Mouse (Mus musculus): ENCODE results near the gene Atp6v1b1. TPM values are rescaled to one million over a fixed set of nuclear protein-coding genes. Genes with fewer than 3 reads are reported as not detected.
A peak's percentile ranks its signal among the peaks of the same experiment; 100 is the strongest.

Atp6v1b1 gene
- polyA plus RNA-seq, 3 experiments from 2014 or later, result not detected

- no peak for ATAC-seq
Measured at GRCm38 (mm10) chr6:83717026-83717425, 25.8 kb upstream of the Atp6v1b1 start.

GRCm38 (mm10) chr6:83722526-83722925 lies 20.3 kb upstream of the Atp6v1b1 start:
- no peak for ATAC-seq

GRCm38 (mm10) chr6:83727178-83727577 lies 15.6 kb upstream of the Atp6v1b1 start:
- no peak for ATAC-seq

GRCm38 (mm10) chr6:83728488-83728887 lies 14.3 kb upstream of the Atp6v1b1 start:
- ATAC-seq, result no peak

DNA sequence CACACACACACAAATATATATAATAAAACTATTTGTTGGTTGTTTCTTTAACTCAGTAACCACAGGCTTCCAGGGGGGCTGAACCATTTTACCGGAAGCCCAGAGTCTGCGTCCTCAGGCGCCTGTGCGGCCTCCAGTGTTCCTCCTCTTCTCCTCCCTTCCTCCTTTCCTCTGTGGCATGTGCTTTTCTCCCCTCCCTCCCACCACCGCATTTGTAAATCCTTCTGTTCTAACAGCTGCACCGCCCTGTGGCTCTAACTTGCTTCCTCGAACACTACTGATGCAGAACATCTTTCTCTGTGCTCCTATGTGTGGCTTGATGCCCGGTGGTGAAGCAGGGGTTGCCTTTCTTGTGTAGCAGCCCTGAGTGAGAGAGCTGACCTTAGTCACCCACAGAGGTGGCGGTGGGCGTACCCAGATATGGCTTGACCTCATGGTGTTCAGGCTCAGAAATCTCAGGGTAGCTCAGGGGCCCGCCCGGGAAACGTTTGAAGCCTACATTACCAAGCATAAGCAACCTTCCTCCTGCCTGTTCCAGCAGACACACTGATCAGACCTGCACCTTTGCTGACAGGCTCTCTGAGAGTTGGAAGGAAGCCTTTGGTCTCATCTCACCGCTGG lies 13.3 kb upstream of the Atp6v1b1 start:
- no peak for ATAC-seq

- ATAC-seq, result no peak
Measured at GRCm38 (mm10) chr6:83731128-83731527, 11.7 kb upstream of the Atp6v1b1 start.

DNA sequence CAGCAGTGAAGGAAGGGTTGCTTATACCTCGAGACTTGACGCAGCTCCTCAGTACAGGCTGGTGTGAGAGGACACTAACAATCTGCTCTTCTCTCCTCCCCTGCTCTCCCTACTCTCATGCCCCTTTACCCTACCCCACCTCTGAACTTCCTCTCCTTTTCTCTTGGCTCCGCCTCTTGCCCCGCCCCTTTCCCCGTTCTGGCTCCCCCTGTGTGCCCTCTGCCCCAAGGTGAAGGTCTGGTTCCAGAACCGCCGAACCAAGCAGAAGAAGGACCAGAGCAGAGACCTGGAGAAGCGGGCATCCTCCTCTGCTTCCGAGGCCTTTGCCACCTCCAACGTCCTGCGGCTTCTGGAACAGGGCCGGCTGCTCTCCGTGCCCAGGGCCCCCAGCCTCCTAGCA lies 5.5 kb upstream of the Atp6v1b1 start:
- ATAC-seq, result no peak

DNA sequence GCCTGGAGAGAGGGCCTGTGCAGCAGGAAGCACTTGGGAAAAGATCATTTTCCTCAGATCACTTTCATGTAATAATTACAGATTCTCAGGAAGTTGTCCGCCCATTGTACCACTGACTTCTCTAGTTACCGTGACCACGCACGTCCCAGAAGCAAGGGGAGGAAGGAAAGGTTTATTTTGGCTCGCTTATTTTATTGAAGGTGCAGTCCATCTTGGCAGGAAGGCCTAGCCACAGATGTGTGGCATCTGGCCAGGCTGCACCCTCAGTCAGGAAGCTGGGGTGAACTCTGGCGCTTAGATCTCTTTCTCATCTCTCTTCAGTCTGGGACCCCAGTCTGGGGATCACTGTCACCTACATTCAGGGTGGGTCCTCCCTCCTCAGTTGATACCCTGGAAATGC lies 4.2 kb upstream of the Atp6v1b1 start:
- no peak for ATAC-seq

DNA sequence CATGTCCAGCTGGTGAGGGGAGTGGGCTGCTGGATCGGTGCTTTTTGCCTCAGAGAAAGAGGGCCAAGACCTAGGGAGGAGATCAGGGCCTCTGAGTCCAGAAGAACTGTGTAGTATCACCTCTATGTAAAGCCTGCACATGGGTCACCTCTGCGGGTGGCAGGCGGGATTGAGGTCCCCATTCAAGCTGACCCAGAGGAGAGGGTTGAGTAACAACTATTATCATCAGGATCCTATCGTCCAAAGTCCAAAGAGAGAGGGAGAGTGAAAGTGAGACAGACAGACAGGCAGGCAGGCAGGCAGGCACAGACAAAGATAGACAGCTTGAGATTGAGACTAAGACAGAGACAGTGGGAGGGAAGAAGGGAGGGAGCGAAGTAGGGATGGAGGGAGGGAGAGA lies 422 bp downstream of the Atp6v1b1 start:
- ATAC-seq, result no peak

GRCm38 (mm10) chr6:83744126-83744525 lies 1.3 kb downstream of the Atp6v1b1 start:
- no peak for ATAC-seq

GRCm38 (mm10) chr6:83744557-83744956 lies 1.8 kb downstream of the Atp6v1b1 start:
- ATAC-seq, result no peak

DNA sequence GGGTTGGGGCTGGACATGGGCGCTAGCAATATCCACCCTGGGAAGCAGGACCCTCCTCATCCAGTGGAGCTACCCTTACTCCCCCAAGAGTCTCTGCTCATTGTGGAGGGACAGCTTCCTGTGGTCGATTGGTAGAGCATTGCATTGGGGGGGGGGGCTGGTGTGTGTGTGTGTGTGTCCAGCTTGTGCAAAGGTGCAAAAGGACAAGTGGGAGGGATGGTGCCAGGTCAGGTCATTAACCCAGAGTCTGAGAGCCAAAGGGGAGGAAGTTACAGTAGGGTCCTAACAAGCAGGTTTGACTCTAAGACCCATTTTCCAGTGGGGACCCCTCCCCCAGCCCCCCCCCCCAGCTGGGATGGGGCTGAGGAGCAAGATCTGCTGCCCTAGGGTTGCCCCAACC lies 2.7 kb downstream of the Atp6v1b1 start:
- no peak for ATAC-seq

GRCm38 (mm10) chr6:83749286-83749685 lies 6.5 kb downstream of the Atp6v1b1 start:
- no peak for ATAC-seq

- no peak for ATAC-seq
Measured at GRCm38 (mm10) chr6:83750171-83750684, 7.4 kb downstream of the Atp6v1b1 start.

DNA sequence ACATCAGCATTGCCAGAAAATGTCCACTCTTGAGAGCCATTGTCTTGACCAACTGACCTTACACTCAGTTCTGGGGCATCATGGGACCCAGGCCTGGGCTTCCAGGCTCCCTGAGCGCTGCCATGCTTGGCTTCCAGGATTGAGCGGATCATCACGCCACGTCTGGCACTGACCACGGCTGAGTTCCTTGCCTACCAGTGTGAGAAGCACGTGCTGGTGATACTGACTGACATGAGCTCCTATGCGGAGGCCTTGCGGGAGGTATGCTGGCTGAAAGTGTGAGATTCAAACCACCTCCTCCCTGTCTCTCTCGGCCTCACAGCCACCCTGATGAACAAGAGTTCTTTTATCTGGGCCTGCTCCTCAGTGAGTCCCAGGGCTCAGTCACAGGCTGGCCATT lies 13.3 kb downstream of the Atp6v1b1 start:
- no peak for ATAC-seq

- ATAC-seq, result no peak
Measured at GRCm38 (mm10) chr6:83762344-83762743, 19.6 kb downstream of the Atp6v1b1 start, which contains the start of gene Ankrd53. Gene Ankrd53, plus strand, starts transcription at chr6:83762644.

DNA sequence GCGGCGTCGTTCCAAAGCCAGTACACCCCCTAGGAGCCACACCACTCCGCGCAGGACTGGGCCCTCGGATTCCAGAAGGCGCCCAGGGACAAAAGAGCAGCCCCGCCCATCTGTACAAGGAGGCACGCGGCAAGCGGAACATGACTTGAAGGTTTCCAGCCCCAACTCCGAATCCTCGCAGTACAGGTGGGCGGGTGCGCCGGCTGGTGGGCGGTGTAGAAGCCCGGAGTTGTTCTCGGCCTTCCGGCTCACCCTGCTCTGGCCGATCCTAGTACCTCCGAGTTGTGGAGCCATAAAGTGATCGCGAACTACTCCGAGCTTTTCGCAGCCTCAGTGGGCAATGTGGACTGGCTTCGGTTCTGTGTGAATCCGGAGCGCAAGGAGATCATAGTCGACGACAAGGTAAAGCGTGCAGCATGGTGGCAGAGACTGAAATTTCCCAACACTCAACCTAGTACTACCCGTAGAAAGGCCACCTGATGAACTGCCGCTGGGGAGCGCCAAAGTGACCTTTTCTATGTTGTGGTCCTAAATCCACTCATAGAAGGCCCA lies 20.2 kb downstream of the Atp6v1b1 start:
- ATAC-seq, result peak; percentile 53

GRCm38 (mm10) chr6:83766982-83767381 lies 24.2 kb downstream of the Atp6v1b1 start:
- no peak for ATAC-seq

DNA sequence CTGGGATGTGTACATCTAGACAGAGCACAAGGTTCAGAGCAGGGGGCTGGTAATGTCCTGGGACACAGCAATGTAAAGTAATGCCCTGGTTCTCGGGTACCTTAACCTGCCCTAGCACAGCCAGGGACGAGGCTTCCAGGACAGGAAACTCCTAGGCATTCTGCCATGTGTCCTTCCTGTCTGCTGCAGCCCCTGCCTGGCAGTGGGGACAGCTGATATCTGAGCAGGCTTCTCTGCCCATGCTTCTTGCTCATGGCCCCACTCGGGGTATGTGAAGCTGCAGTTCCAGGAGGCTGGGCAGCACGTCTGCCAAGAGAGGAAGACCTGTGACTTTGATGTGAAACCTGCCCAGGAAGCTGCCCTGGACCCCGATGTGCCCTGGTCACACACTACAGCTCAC lies 25.7 kb downstream of the Atp6v1b1 start:
- no peak for ATAC-seq

- no peak for ATAC-seq
Measured at GRCm38 (mm10) chr6:83774126-83774525, 31.3 kb downstream of the Atp6v1b1 start.

- ATAC-seq, result peak; percentile 33
Measured at GRCm38 (mm10) chr6:83774781-83775563, 32.2 kb downstream of the Atp6v1b1 start.

DNA sequence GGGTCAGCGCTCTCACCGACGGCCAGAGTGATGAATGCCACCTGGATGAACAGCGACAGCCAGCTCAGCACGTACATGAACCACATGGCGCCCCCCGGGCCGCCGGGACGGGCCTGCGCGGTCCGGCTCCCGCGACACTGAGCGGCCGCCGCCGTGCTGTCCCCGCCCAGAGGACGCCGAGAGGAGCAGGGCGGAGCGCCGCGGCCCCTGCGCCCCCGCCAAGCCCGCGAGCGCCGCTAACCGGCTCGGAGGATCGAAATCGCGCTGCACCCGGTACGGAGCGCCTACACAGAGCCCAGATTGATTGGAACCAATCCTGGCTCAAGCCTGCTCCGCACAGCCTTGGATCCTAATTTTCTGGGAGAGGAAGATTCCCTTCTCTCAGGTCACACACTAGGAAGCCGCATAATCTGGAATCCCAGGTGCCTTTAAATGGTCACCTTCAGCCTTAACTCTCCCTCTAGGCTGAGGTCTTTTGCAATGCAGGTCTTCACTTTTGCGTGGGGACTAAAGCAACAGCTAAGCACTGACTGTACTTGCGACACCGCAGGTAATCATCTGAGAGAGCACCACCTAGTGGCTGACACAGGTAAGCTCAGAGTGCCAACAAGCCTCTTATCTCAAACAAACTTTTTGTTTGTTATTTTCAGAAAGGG lies 33.0 kb downstream of the Atp6v1b1 start, which contains the start of gene Tex261:
TSS of gene Tex261 (minus strand) at position 176 of the 656 bp plus-strand sequence.
- peak; percentile 86 for ATAC-seq

- no peak for ATAC-seq
Measured at GRCm38 (mm10) chr6:83778306-83778705, 35.5 kb downstream of the Atp6v1b1 start.

All from inflammation-experienced regulatory T-cells, adult 6 months (primary cell).